Mouse (Mus musculus) E14TG2a.4 (cell line): ENCODE measurements around the gene Yipf1.

Experiments
- H3K27me3 ChIP-seq: 2 replicates; pipeline ENCODE4 v1.6.1; 2014; ENCODE audit warnings: low read length, control low read depth; ENCODE audit not compliant: insufficient read depth
- H3K36me3 ChIP-seq: 2 replicates; pipeline ENCODE4 v1.6.1; 2014; ENCODE audit warnings: low read length, control low read depth; ENCODE audit not compliant: insufficient read depth
- H3K4me1 ChIP-seq: replicated peaks from 2 replicates; pipeline ENCODE4 v1.6.1; 2014; ENCODE audit warnings: low read depth, low read length, control low read depth
- H3K4me3 ChIP-seq: replicated peaks from 2 replicates; pipeline ENCODE4 v1.5.1; 2014; ENCODE audit warnings: mild to moderate bottlenecking, low read length
- H3K9me3 ChIP-seq: 2 replicates; pipeline ENCODE4 v1.6.1; 2014; ENCODE audit warnings: low read length, control low read depth
- CTCF ChIP-seq: conservative IDR thresholded peaks from 2 replicates; pipeline ENCODE4 v1.5.1; 2014; ENCODE audit warnings: low read length
- NANOG ChIP-seq: IDR thresholded peaks from 2 replicates; pipeline ENCODE4 v1.6.1; 2014; ENCODE audit warnings: borderline replicate concordance, low read length, mixed read lengths
- POU5F1 ChIP-seq: IDR thresholded peaks from 2 replicates; pipeline ENCODE4 v1.6.1; 2014; ENCODE audit warnings: low read length, borderline replicate concordance

The Yipf1 gene

GRCm38 (mm10) chr4:107303531-107303930 is 10.6 kb upstream of the Yipf1 start:
- H3K4me1 ChIP-seq: no peaks in the 10 kb centered on the region
- no peaks in the 10 kb centered on the region for H3K36me3 ChIP-seq
- TF ChIP-seq NANOG (no peak), POU5F1 (no peak), CTCF (no peak)
- H3K27me3 ChIP-seq: peaks cover 6% of the 10 kb centered on the region
- H3K4me3 ChIP-seq: no peak overlapping the region
- H3K9me3 ChIP-seq: no peaks in the 10 kb centered on the region

DNA sequence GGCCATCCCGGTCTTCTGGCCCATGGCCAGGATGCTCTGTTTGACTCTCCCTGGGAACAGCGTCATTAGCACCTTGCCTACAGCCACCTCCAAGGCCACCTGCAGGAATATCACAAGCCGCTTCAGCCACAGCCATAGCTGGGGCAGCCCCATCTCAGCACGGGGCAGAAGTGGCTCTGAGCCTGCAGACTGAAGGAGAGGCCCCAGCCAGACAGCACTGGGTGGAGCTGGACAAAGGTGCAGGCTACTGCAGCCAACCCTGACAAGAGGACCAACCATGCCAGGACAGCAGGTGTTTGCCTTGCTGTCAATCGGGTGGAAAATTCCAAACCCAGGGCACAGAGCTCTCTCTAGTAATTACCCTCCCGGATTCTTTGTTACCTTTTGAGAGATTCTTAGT is 7.2 kb upstream of the Yipf1 start, which contains the start of gene Dio1:
Dio1 (minus strand) TSS at position 204 of the 400 bp plus-strand sequence.
- H3K36me3 ChIP-seq: no peaks in the 10 kb centered on the region
- peaks cover 6% of the 10 kb centered on the region for H3K27me3 ChIP-seq
- H3K4me3 ChIP-seq: no peak within 1 kb of the TSS
- TF ChIP-seq POU5F1: no peak
- no peak for TF ChIP-seq CTCF
- TF ChIP-seq NANOG: no peak
- H3K4me1 ChIP-seq: no peaks in the 10 kb centered on the region
- no peaks in the 10 kb centered on the region for H3K9me3 ChIP-seq

- H3K36me3 ChIP-seq: peaks cover 22% of the 10 kb centered on the region
- peak overlapping the region; percentile 85 for H3K4me3 ChIP-seq
- peaks cover 2% of the 10 kb centered on the region; the same call in 1 of the 2 replicates for H3K27me3 ChIP-seq
- peaks cover 14% of the 10 kb centered on the region for H3K4me1 ChIP-seq
- TF ChIP-seq POU5F1 (no peak), CTCF (no peak), NANOG (no peak)
- no peaks in the 10 kb centered on the region for H3K9me3 ChIP-seq
Measured at GRCm38 (mm10) chr4:107314479-107314805, 279 bp downstream of the Yipf1 start.

DNA sequence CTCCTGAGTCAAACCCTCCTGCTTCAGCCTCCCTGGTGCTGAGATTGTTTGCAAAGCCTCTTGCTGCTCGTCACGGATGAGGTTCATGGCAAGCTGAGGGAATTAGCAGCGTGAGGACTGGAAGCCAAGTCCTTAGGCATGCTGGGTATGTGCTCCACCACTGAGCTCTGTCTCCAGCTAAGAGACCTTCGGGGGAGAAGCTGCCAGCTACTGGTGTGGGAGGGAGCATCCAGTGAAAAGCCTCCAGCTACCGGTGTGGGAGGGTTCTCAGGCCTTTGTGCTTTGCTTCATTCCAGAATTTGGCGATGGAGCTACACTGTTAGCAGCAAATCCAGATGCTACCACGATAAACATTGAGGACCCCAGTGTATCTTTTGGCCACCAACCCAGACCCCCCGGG is 4.5 kb downstream of the Yipf1 start:
- peaks cover 44% of the 10 kb centered on the region for H3K36me3 ChIP-seq
- peaks cover under 1% of the 10 kb centered on the region; the same call in 1 of the 2 replicates for H3K27me3 ChIP-seq
- H3K4me1 ChIP-seq: peaks cover 11% of the 10 kb centered on the region
- TF ChIP-seq NANOG: no peak
- no peak for TF ChIP-seq POU5F1
- TF ChIP-seq CTCF: no peak
- no peak overlapping the region for H3K4me3 ChIP-seq
- no peaks in the 10 kb centered on the region for H3K9me3 ChIP-seq

DNA sequence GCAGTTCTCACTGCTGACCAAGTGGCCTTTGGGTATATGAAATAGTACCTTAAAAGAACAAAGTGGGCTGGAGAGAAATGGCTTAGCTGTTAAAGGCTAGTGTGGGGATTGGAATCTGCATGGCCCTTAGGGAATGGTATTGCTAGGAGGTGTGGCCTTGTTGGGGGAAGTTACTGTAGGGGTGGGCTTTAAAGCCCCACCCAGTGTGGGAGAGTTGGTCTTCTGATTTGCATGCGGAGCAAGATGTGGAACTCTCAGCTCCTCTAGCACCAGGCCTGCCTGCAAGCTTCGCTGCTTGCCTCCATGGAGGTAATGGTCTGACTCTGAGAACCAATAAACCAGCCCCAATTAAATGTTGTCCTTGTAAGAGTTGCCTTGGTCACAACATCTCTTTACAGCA is 6.9 kb downstream of the Yipf1 start:
- Histone ChIP-seq H3K36me3 (peaks cover 44% of the 10 kb centered on the region), H3K4me3 (no peak overlapping the region), H3K27me3 (no peaks in the 10 kb centered on the region), H3K4me1 (no peaks in the 10 kb centered on the region; the same call in 1 of the 2 replicates), H3K9me3 (no peaks in the 10 kb centered on the region)
- TF ChIP-seq CTCF: no peak
- no peak for TF ChIP-seq POU5F1
- TF ChIP-seq NANOG: no peak

DNA sequence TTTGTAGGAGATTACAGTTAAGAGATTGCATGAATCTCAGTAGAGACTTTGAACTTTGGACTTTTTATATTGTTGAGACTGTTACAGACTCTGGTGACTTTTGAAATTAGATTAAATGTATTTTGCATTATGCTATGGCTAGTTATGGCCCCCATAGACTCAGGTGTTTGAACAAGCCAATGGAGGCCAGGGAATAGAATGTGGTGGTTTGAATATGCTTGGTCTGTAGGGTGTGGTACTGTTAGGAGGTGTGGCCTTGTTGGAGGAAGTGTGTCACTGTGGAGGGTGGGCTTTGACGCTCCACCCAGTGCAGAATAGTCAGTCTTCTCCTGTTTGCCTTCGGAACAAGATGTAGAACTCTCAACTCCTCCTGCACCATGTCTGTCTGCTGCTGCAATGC is 8.9 kb downstream of the Yipf1 start:
- Histone ChIP-seq H3K9me3 (no peaks in the 10 kb centered on the region), H3K27me3 (no peaks in the 10 kb centered on the region), H3K36me3 (peaks cover 29% of the 10 kb centered on the region), H3K4me3 (no peak overlapping the region), H3K4me1 (no peaks in the 10 kb centered on the region; the same call in 1 of the 2 replicates)
- no peak for TF ChIP-seq POU5F1

DNA sequence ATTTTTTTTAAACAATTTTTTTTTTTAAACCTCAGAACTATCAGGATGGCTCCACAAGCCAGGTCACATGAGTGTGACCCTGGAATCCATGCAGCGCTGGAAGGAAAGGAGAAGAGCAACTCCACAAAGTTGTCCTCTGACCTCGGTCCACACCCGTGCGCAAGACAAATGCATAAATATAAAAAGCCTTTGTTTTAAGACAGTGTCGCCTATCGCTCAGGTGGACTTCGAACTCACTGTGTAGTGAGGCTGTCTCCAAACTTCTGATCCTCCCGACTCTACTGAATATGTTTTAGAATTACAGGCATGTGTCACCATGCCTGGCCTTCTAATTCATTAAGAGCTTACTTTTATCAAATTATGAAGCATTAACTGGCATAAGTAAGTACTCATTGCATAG is 14.4 kb downstream of the Yipf1 start:
- H3K9me3 ChIP-seq: no peaks in the 10 kb centered on the region
- no peaks in the 10 kb centered on the region for H3K4me1 ChIP-seq
- TF ChIP-seq CTCF (no peak), NANOG (no peak), POU5F1 (no peak)
- H3K27me3 ChIP-seq: no peaks in the 10 kb centered on the region
- no peaks in the 10 kb centered on the region for H3K36me3 ChIP-seq
- H3K4me3 ChIP-seq: no peak overlapping the region

GRCm38 (mm10) chr4:107333514-107333913 is 19.4 kb downstream of the Yipf1 start:
- H3K4me1 ChIP-seq: no peaks in the 10 kb centered on the region
- peak; percentile 22 for TF ChIP-seq CTCF
- TF ChIP-seq POU5F1: no peak
- no peak for TF ChIP-seq NANOG
- no peak overlapping the region for H3K4me3 ChIP-seq
- no peaks in the 10 kb centered on the region for H3K27me3 ChIP-seq
- H3K9me3 ChIP-seq: no peaks in the 10 kb centered on the region
- no peaks in the 10 kb centered on the region; the same call in 1 of the 2 replicates for H3K36me3 ChIP-seq

DNA sequence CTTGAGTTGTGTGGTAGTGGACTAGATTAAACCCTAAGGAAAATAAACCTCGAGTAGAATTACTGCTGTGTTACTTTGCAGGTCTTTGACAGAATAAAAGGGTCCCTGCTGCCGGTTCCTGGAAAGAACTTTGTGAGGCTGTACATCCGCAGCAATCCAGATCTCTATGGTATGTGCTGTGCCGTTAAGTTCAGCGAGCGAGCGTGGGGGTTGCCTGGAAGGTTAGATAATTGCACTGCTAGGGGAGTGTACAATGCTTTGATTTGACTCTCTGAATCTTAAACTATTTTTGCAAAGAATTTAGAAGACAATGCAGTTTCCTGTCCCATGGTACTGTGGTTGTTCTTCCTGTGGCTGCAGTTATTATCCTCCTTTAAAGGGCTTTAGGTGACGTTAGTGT is 22.2 kb downstream of the Yipf1 start:
- Histone ChIP-seq H3K4me3 (no peak overlapping the region), H3K9me3 (no peaks in the 10 kb centered on the region), H3K27me3 (no peaks in the 10 kb centered on the region), H3K4me1 (no peaks in the 10 kb centered on the region), H3K36me3 (no peaks in the 10 kb centered on the region; the same call in 1 of the 2 replicates)
- TF ChIP-seq NANOG (no peak), CTCF (no peak)
